Mouse (Mus musculus) MEL (cell line): ENCODE data around the gene Trir. TPM values are rescaled to one million over a fixed set of nuclear protein-coding genes. Genes with fewer than 3 reads are reported as not detected.

Experiments used
- DNase-seq: peaks from one replicate; pipeline ENCODE4 v3.0.0; 2011; ENCODE audit warnings: low read depth, low spot score
- H3K27ac ChIP-seq: 2 replicates; pipeline ENCODE4 v1.5.1; 2012; ENCODE audit warnings: low read depth, mild to moderate bottlenecking, control low read depth, low read length, moderate library complexity; ENCODE audit not compliant: control insufficient read depth
- H3K27me3 ChIP-seq, 2 experiments: fragments of 150-350 bp in 1 of 2; sonication (generic) in 1 of 2; 2 replicates each; pipeline ENCODE4 v1.6.1; 2012; ENCODE audit warnings: low read length in 2 of 2, mild to moderate bottlenecking in 2 of 2, improper control_type of control experiment in 1 of 2, moderate library complexity in 1 of 2; ENCODE audit not compliant: insufficient read depth in 2 of 2, control insufficient read depth in 1 of 2
- H3K36me3 ChIP-seq, 2 experiments: 2 replicates each; pipeline ENCODE4 v1.6.1; 2012 to 2014; ENCODE audit warnings: low read length in 2 of 2, improper control_type of control experiment in 1 of 2, inconsistent platforms in 1 of 2, mild to moderate bottlenecking in 1 of 2; ENCODE audit not compliant: insufficient read depth in 2 of 2, control insufficient read depth in 1 of 2
- H3K4me1 ChIP-seq, 2 experiments: fragments of 150-350 bp in 1 of 2; sonication (generic) in 1 of 2; 2 replicates each; pipeline ENCODE4 v1.6.1; 2012; ENCODE audit warnings: low read length in 2 of 2, improper control_type of control experiment in 1 of 2, mild to moderate bottlenecking in 1 of 2; ENCODE audit not compliant: insufficient read depth in 2 of 2, control insufficient read depth in 1 of 2
- H3K4me3 ChIP-seq, 2 experiments: fragments of 150-350 bp in 1 of 2; sonication (generic) in 1 of 2; 2 replicates each; pipeline ENCODE4 v1.5.1; 2012; ENCODE audit warnings: low read depth in 2 of 2, low read length in 2 of 2, mild to moderate bottlenecking in 2 of 2, moderate library complexity in 2 of 2, control low read depth in 1 of 2, improper control_type of control experiment in 1 of 2; ENCODE audit not compliant: control insufficient read depth in 1 of 2, insufficient read depth in 1 of 2
- H3K79me2 ChIP-seq: 2 replicates; pipeline ENCODE4 v1.6.1; 2012; ENCODE audit warnings: mild to moderate bottlenecking, low read length, moderate library complexity; ENCODE audit not compliant: control insufficient read depth, poor library complexity, insufficient read depth
- H3K9ac ChIP-seq: 2 replicates; pipeline ENCODE4 v1.6.1; 2012; ENCODE audit warnings: low read depth, mild to moderate bottlenecking, control low read depth, low read length, moderate library complexity; ENCODE audit not compliant: control insufficient read depth, poor library complexity, severe bottlenecking
- H3K9me3 ChIP-seq: fragments of 150-350 bp; sonication (generic); replicated peaks from 2 replicates; pipeline ENCODE4 v1.6.1; 2012; ENCODE audit warnings: mild to moderate bottlenecking, low read length, improper control_type of control experiment, moderate library complexity; ENCODE audit not compliant: insufficient read depth
- CHD1 ChIP-seq: IDR thresholded peaks from 2 replicates; pipeline ENCODE4 v1.6.1; 2012; ENCODE audit warnings: low read depth, mild to moderate bottlenecking, inconsistent platforms, low read length, improper control_type of control experiment
- CTCF ChIP-seq, 3 experiments: IDR thresholded peaks in 2 of 3; conservative IDR thresholded peaks in 1 of 3; 2 replicates each; pipeline ENCODE4 v1.5.1; 2011 to 2012; ENCODE audit warnings: low read length in 3 of 3, low read depth in 2 of 3, mild to moderate bottlenecking in 2 of 3, improper control_type of control experiment in 1 of 3, inconsistent platforms in 1 of 3, mixed read lengths in 1 of 3, moderate library complexity in 1 of 3; ENCODE audit not compliant: control insufficient read depth in 1 of 3, insufficient read depth in 1 of 3, poor library complexity in 1 of 3, severe bottlenecking in 1 of 3
- E2F4 ChIP-seq: IDR thresholded peaks from 2 replicates; pipeline ENCODE4 v1.6.1; 2011; ENCODE audit warnings: low read depth, low read length, improper control_type of control experiment, borderline replicate concordance
- ETS1 ChIP-seq: IDR thresholded peaks from 2 replicates; pipeline ENCODE4 v1.6.1; 2012; ENCODE audit warnings: low read depth, mild to moderate bottlenecking, inconsistent platforms, low read length, improper control_type of control experiment, moderate library complexity
- KAT2A ChIP-seq: conservative IDR thresholded peaks from 2 replicates; pipeline ENCODE4 v1.6.1; 2012; ENCODE audit warnings: low read depth, low read length, improper control_type of control experiment, inconsistent platforms
- MAX ChIP-seq: IDR thresholded peaks from 2 replicates; pipeline ENCODE4 v1.6.1; 2011; ENCODE audit warnings: low read length, improper control_type of control experiment
- MAZ ChIP-seq: IDR thresholded peaks from 2 replicates; pipeline ENCODE4 v1.6.1; 2012; ENCODE audit warnings: low read depth, mild to moderate bottlenecking, inconsistent platforms, low read length, improper control_type of control experiment
- MXI1 ChIP-seq: IDR thresholded peaks from 2 replicates; pipeline ENCODE4 v1.6.1; 2011; ENCODE audit warnings: mild to moderate bottlenecking, low read depth, low read length, improper control_type of control experiment
- MYC ChIP-seq: IDR thresholded peaks from 2 replicates; pipeline ENCODE4 v1.6.1; 2011; ENCODE audit warnings: low read depth, mild to moderate bottlenecking, low read length, improper control_type of control experiment, moderate library complexity
- NELFE ChIP-seq: IDR thresholded peaks from 2 replicates; pipeline ENCODE4 v1.6.1; 2011; ENCODE audit warnings: low read depth, low read length, improper control_type of control experiment
- NRF1 ChIP-seq: IDR thresholded peaks from 2 replicates; pipeline ENCODE4 v1.6.1; 2014; ENCODE audit warnings: low read depth, mild to moderate bottlenecking, inconsistent platforms, low read length, improper control_type of control experiment, moderate library complexity; ENCODE audit not compliant: poor library complexity, insufficient read depth, severe bottlenecking
- POLR2A ChIP-seq, 2 experiments: IDR thresholded peaks; 2 replicates each; pipeline ENCODE4 v1.6.1; 2011 to 2012; ENCODE audit warnings: low read length in 2 of 2, mild to moderate bottlenecking in 2 of 2, control low read depth in 1 of 2, improper control_type of control experiment in 1 of 2, low read depth in 1 of 2, moderate library complexity in 1 of 2; ENCODE audit not compliant: control insufficient read depth in 1 of 2, insufficient read depth in 1 of 2, poor library complexity in 1 of 2
- SIN3A ChIP-seq: IDR thresholded peaks from 2 replicates; pipeline ENCODE4 v1.6.1; 2012; ENCODE audit warnings: low read length, improper control_type of control experiment, inconsistent platforms
- TBP ChIP-seq: IDR thresholded peaks from 2 replicates; pipeline ENCODE4 v1.8.0; 2011; ENCODE audit warnings: low read depth, low read length, improper control_type of control experiment
- UBTF ChIP-seq: IDR thresholded peaks from 2 replicates; pipeline ENCODE4 v1.6.1; 2012; ENCODE audit warnings: low read depth, mild to moderate bottlenecking, inconsistent platforms, low read length, improper control_type of control experiment, moderate library complexity, borderline replicate concordance; ENCODE audit not compliant: insufficient read depth
- USF1 ChIP-seq: IDR thresholded peaks from 2 replicates; pipeline ENCODE4 v1.6.1; 2014; ENCODE audit warnings: low read depth, mild to moderate bottlenecking, inconsistent platforms, low read length, improper control_type of control experiment, moderate library complexity
- USF2 ChIP-seq, 2 experiments: IDR thresholded peaks; 2 replicates each; pipeline ENCODE4 v1.6.1; 2011 to 2012; ENCODE audit warnings: improper control_type of control experiment in 2 of 2, low read length in 2 of 2, borderline replicate concordance in 1 of 2, inconsistent platforms in 1 of 2, low read depth in 1 of 2, mild to moderate bottlenecking in 1 of 2; ENCODE audit not compliant: insufficient read depth in 1 of 2
- ZC3H11A ChIP-seq: IDR thresholded peaks from 2 replicates; pipeline ENCODE4 v1.6.1; 2012; ENCODE audit warnings: low read depth, mild to moderate bottlenecking, inconsistent platforms, low read length, improper control_type of control experiment
- ZKSCAN1 ChIP-seq: IDR thresholded peaks from 2 replicates; pipeline ENCODE4 v1.6.1; 2012; ENCODE audit warnings: low read depth, mild to moderate bottlenecking, inconsistent platforms, low read length, improper control_type of control experiment, moderate library complexity
- ZMIZ1 ChIP-seq: IDR thresholded peaks from 2 replicates; pipeline ENCODE4 v1.6.1; 2012; ENCODE audit warnings: low read depth, mild to moderate bottlenecking, inconsistent platforms, low read length, improper control_type of control experiment, moderate library complexity
- ZNF384 ChIP-seq: IDR thresholded peaks from 2 replicates; pipeline ENCODE4 v1.6.1; 2012; ENCODE audit warnings: low read depth, mild to moderate bottlenecking, inconsistent platforms, low read length, improper control_type of control experiment
- polyA plus RNA-seq, 2 experiments: library from polyadenylated mRNA; stranded (reverse) in 1 of 2; unstranded in 1 of 2; fragments of >175 nt in 1 of 2; fragments of >200 nt in 1 of 2; gene quantifications; 2 replicates each; pipeline versions ENCODE4 v1.2.1 to v1.2.4; 2012; ENCODE audit warnings: low replicate concordance in 2 of 2, low read depth in 1 of 2; ENCODE audit not compliant: insufficient read length in 2 of 2, insufficient read depth in 1 of 2, missing spikeins in 1 of 2
- total RNA-seq: library from RNA; depleted of rRNA; stranded (reverse); fragments of 300-350 nt; gene quantifications from 2 replicates; pipeline ENCODE4 v1.2.3, GENCODE M21; 2012

The Trir gene
- total and polyA plus RNA-seq, 3 experiments = 264 to 442 (median 283) TPM

GRCm38 (mm10) chr8:85037681-85038531 is 11.3 kb downstream of the Trir start:
- Histone ChIP-seq H3K36me3 (peaks cover 17 to 36% of the 10 kb centered on the region in 2 experiments), H3K4me3 (peak overlapping the region; percentile 86 to 88), H3K9me3 (no peaks in the 10 kb centered on the region), H3K79me2 (peaks cover 58% of the 10 kb centered on the region), H3K9ac (peak overlapping the region; percentile 99), H3K4me1 (peaks cover 3 to 15% of the 10 kb centered on the region in 2 experiments), H3K27ac (peak overlapping the region; percentile 98), H3K27me3 (no peaks in the 10 kb centered on the region)
- DNase-seq = peak; percentile 79
- TF ChIP-seq ZNF384 (0 out of 2 replicates have a peak, but pooled peaks have one; percentile 17), MYC (peak; percentile 59; the same call in 1 of the 2 replicates), NELFE (peak; percentile 15; the same call in 1 of the 2 replicates), ZC3H11A (no peak), KAT2A (no peak), TBP (peak; percentile 48; the same call in 1 of the 2 replicates), CHD1 (no peak; the same call in 1 of the 2 replicates), E2F4 (no peak), USF2 (IDR thresholded peaks at IDR 0.05; ENCODE audit: borderline replicate concordance in 1 of 2, insufficient read depth in 1 of 2, low read depth in 1 of 2, low read length in 2 of 2) (no peak), NRF1 (no peak), ZKSCAN1 (no peak), MAX (peak; percentile 58), UBTF (no peak), CTCF (IDR thresholded peaks at IDR 0.05 in 2 of 3, conservative IDR thresholded peaks at IDR 0.05 in 1 of 3; ENCODE audit: control insufficient read depth in 1 of 3, insufficient read depth in 1 of 3, low read depth in 2 of 3, low read length in 3 of 3, poor library complexity in 1 of 3, severe bottlenecking in 1 of 3) (no peak), USF1 (no peak), MXI1 (peak; percentile 67), ZMIZ1 (0 out of 2 replicates have a peak, but pooled peaks have one; percentile 28), POLR2A (IDR thresholded peaks at IDR 0.05; ENCODE audit: control insufficient read depth in 1 of 2, insufficient read depth in 1 of 2, low read depth in 1 of 2, low read length in 2 of 2, poor library complexity in 1 of 2) (peak in 1 of 2 experiments; percentile 33; a peak in 1 of 4 replicates), MAZ (peak; percentile 59), SIN3A (peak; percentile 43), ETS1 (no peak)
